Mouse (Mus musculus) hindbrain, embryonic 14.5 days (tissue): ENCODE data around the gene Tomm70a. TPM values are rescaled to one million over a fixed set of nuclear protein-coding genes. Genes with fewer than 3 reads are reported as not detected.

ENCODE experiments used
- ATAC-seq: fragments of 200-750 bp; cut with Nextera tagmentation; 2 replicates; pipeline ENCODE4 v1.8.0; 2017; ENCODE audit warnings: moderate number of reproducible peaks, mild to moderate bottlenecking, moderate TSS enrichment, moderate library complexity; ENCODE audit not compliant: low FRiP score
- DNase-seq: peaks from one replicate; pipeline ENCODE4 v3.0.0-alpha.2; 2015; ENCODE audit warnings: low spot score
- H3K27ac ChIP-seq: fragments of 300-500 bp; sonication (generic); 2 replicates; pipeline ENCODE4 v1.5.1; 2014; ENCODE audit warnings: mild to moderate bottlenecking, moderate library complexity
- H3K27me3 ChIP-seq: fragments of 300-500 bp; sonication (generic); 2 replicates; pipeline ENCODE4 v1.6.1; 2014; ENCODE audit warnings: mild to moderate bottlenecking, low read length, mixed read lengths; ENCODE audit not compliant: control insufficient read depth, insufficient read depth
- H3K36me3 ChIP-seq: fragments of 300-500 bp; sonication (generic); replicated peaks from 2 replicates; pipeline ENCODE4 v1.6.1; 2014; ENCODE audit not compliant: control insufficient read depth, insufficient read depth
- H3K4me1 ChIP-seq: fragments of 300-500 bp; sonication (generic); replicated peaks from 2 replicates; pipeline ENCODE4 v1.6.1; 2014; ENCODE audit warnings: antibody characterized with exemption, low read length, mixed read lengths; ENCODE audit not compliant: control insufficient read depth, insufficient read depth
- H3K4me2 ChIP-seq: fragments of 300-500 bp; sonication (generic); replicated peaks from 2 replicates; pipeline ENCODE4 v1.6.1; 2014; ENCODE audit warnings: mild to moderate bottlenecking, moderate library complexity
- H3K4me3 ChIP-seq: fragments of 300-500 bp; sonication (generic); replicated peaks from 2 replicates; pipeline ENCODE4 v1.5.1; 2014; ENCODE audit warnings: mild to moderate bottlenecking, low read length
- H3K9ac ChIP-seq: fragments of 300-500 bp; sonication (generic); 2 replicates; pipeline ENCODE4 v1.6.1; 2014
- H3K9me3 ChIP-seq: fragments of 300-500 bp; sonication (generic); 2 replicates; pipeline ENCODE4 v1.6.1; 2016; ENCODE audit warnings: low read length; ENCODE audit not compliant: control insufficient read depth
- WGBS: fragments of 180-500 bp; shearing (Covaris S2); extraction: QIAGEN DNeasy Blood & Tissue Kit; methylation state at CpG from one replicate; pipeline ENCODE4 v1.1.7; 2014; 5-methylcytosine and 5-hydroxymethylcytosine counted together
- polyA plus RNA-seq: library from polyadenylated mRNA; unstranded; fragments of >200 nt; fragmentation: Nextera tagmentation; extraction: Ambion mirVana; gene quantifications from 2 replicates; pipeline ENCODE4 v1.2.1, GENCODE M21; 2014

Tomm70a gene
- polyA plus RNA-seq, 1 experiment from 2014 or later: 87.9 TPM

DNA sequence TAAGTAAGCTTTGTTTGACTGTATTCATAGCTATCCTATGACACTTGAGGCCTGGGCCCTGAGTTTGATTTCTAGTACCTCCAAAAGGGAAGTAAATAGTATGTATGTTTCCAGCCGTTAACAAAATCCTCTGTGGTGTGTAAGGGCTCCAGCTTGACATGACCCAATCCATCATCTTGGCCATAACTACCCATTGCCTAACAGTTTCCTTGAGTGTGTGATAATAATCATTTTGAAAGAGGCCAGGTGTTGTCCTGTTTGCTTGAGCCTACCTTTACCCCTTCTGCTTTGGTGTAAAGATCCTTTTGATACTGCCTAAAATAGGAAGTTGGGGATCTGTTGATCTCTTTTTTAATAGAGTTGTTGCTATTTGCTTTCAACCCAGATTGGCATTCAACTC lies 10.8 kb downstream of the Tomm70a start:
- ATAC-seq (no peak), DNase-seq (no peak)
- H3K36me3 ChIP-seq: peaks cover 33% of the 10 kb centered on the region
- no peaks in the 10 kb centered on the region for H3K9me3 ChIP-seq
- no peak overlapping the region for H3K9ac ChIP-seq
- H3K4me3 ChIP-seq: no peak overlapping the region
- H3K4me1 ChIP-seq: no peaks in the 10 kb centered on the region; the same call in 1 of the 2 replicates
- no peak overlapping the region for H3K4me2 ChIP-seq
- no peaks in the 10 kb centered on the region for H3K27me3 ChIP-seq
- H3K27ac ChIP-seq: no peak overlapping the region
- WGBS: 86% methylated on average over 1 of the region's 1 CpGs

DNA sequence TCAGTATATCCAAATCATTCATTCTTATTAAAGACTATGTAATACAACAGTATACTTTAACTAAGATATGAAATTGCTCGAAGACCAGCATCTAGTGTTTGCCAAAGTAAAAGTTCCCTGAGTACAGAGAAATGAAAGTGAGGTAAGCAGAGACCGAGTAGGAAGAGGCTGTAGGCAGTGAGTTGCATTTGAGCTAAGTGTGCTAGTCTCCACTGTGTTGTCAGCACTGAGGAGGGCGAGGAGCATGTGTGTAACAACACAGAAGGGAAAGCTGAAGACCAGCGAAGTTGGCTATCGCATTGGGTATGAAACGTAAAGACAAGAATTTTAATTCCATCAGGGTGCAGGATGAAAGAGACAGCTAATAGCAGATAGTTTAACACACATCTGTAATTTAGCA lies 12.1 kb downstream of the Tomm70a start:
- Histone ChIP-seq H3K4me3 (no peak overlapping the region), H3K36me3 (peaks cover 45% of the 10 kb centered on the region), H3K4me2 (no peak overlapping the region), H3K9me3 (no peaks in the 10 kb centered on the region), H3K27ac (no peak overlapping the region), H3K9ac (no peak overlapping the region), H3K4me1 (no peaks in the 10 kb centered on the region; the same call in 1 of the 2 replicates), H3K27me3 (no peaks in the 10 kb centered on the region)
- no peak for DNase-seq
- ATAC-seq: no peak
- WGBS: 91% methylated on average over 6 of the region's 6 CpGs

DNA sequence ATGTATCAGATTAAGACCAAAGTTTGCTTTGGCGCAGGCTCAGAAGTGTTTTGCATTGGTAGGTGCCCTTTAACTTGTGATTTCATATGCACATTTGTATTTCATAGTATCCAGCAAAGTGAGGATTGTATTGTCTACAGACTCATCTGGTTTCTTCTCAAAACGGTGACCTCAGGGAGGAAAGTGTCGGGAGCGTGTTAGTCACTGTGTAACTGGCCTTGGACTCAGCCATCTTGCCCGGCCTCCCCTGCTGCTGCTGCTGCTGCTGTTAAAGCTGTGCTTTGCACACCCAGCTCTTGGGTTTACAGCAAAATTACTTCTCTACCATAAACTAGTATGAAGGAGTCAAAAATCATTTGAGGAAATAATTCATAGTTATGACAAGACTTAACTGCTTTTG lies 23.2 kb downstream of the Tomm70a start:
- no peak overlapping the region for H3K9ac ChIP-seq
- H3K4me3 ChIP-seq: no peak overlapping the region
- 96% methylated on average over 5 of the region's 5 CpGs for WGBS
- DNase-seq (no peak), ATAC-seq (no peak)
- no peaks in the 10 kb centered on the region for H3K27me3 ChIP-seq
- peaks cover 79% of the 10 kb centered on the region for H3K36me3 ChIP-seq
- H3K4me1 ChIP-seq: no peaks in the 10 kb centered on the region
- H3K4me2 ChIP-seq: no peak overlapping the region
- no peaks in the 10 kb centered on the region for H3K9me3 ChIP-seq
- no peak overlapping the region for H3K27ac ChIP-seq

DNA sequence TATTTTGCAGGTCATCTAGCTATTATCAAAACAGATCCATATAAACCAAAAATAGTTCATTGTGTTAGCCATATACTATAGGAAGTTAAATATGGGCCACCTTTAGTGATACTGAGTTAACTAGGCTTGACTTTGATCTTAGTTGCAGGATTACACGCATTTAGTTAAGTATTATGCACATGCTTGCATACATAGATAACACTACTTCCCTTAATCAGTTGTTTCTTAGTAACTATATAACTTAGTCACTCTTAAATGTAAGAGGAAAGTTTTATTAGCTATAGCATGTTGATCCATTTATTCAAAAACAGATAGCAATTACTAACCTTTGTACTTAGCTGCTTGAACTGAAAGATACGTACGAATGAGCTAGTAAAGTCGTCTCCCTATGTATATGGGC lies 29.9 kb downstream of the Tomm70a start:
- 96% methylated on average over 4 of the region's 4 CpGs for WGBS
- Histone ChIP-seq H3K9me3 (no peaks in the 10 kb centered on the region), H3K9ac (no peak overlapping the region), H3K36me3 (peaks cover 88% of the 10 kb centered on the region), H3K4me1 (no peaks in the 10 kb centered on the region), H3K4me2 (no peak overlapping the region), H3K27me3 (no peaks in the 10 kb centered on the region), H3K27ac (no peak overlapping the region), H3K4me3 (no peak overlapping the region)
- ATAC-seq (no peak), DNase-seq (no peak)

DNA sequence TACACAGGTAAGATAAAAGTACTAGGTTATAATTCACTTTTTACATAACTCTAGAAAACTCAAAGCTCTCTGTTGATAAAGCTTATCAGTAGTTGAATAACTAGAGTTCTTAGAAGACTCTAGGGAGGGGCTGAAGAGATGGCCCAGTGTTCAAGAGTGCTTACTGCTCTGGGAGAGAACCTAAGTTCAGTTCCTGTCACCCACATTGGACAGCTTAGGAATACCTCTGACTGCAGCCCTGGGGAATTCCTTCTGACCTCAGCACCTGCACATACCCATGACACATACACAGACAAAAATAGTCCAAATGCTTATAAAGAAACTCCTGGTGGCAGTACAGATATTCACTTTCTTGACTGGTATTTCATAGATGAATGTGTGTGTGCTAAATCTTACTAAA lies 34.4 kb downstream of the Tomm70a start:
- DNase-seq: no peak
- no peaks in the 10 kb centered on the region for H3K9me3 ChIP-seq
- peaks cover 82% of the 10 kb centered on the region for H3K36me3 ChIP-seq

DNA sequence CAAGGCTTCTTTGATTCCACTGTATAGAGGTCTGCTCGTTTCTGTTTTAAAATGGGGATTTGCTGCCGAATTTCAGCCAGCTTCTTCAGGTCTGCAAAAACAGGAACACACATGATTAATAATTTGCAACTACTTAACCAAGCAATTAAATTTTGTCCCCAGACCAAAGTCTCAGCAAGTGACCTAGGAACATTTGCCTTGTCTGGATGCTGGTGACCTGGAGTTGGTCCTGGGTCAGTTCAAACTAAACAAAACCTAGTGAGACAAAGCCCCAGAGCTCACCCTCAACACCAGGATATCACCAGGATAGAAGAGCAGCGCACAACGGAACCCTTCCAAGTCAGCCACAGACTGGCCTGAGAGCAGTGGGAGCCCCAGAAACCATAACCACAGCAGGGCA lies 35.6 kb downstream of the Tomm70a start:
- no peaks in the 10 kb centered on the region for H3K4me1 ChIP-seq
- H3K36me3 ChIP-seq: peaks cover 72% of the 10 kb centered on the region
- H3K4me2 ChIP-seq: no peak overlapping the region
- ATAC-seq (no peak), DNase-seq (no peak)
- WGBS: 91% methylated on average over 4 of the region's 4 CpGs
- H3K9ac ChIP-seq: no peak overlapping the region
- H3K27ac ChIP-seq: no peak overlapping the region
- no peaks in the 10 kb centered on the region for H3K9me3 ChIP-seq
- no peaks in the 10 kb centered on the region for H3K27me3 ChIP-seq
- no peak overlapping the region for H3K4me3 ChIP-seq

More for the DNA sequence above, 34.4 kb downstream of the Tomm70a start:
- Histone ChIP-seq H3K27me3 (no peaks in the 10 kb centered on the region), H3K9ac (no peak overlapping the region), H3K4me2 (no peak overlapping the region), H3K4me3 (no peak overlapping the region), H3K27ac (no peak overlapping the region), H3K4me1 (no peaks in the 10 kb centered on the region)
- no peak for ATAC-seq

DNA sequence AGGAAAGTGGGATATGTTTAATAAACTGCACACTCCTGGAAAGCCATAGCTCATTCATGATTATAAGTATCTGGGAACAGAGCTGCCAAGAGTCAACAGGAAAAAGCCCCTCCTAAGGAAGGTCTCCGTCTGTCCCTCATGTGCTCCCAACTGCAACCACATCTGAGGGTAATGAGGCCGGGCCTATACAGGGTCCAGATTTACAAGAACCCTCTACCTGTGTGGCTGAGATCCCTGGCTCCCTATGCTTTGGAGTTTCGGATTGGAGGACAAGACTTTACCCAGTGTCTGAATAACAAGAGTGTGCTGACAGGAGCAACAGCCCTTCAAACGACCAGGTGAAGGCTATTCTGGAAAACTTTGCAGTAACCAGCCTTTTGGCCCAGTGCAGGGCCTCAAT lies 36.2 kb downstream of the Tomm70a start:
- Histone ChIP-seq H3K9ac (no peak overlapping the region), H3K4me3 (no peak overlapping the region), H3K4me1 (no peaks in the 10 kb centered on the region), H3K36me3 (peaks cover 66% of the 10 kb centered on the region), H3K27me3 (no peaks in the 10 kb centered on the region), H3K9me3 (no peaks in the 10 kb centered on the region), H3K27ac (no peak overlapping the region), H3K4me2 (no peak overlapping the region)
- ATAC-seq (no peak), DNase-seq (no peak)
- 79% methylated on average over 4 of the region's 4 CpGs for WGBS

DNA sequence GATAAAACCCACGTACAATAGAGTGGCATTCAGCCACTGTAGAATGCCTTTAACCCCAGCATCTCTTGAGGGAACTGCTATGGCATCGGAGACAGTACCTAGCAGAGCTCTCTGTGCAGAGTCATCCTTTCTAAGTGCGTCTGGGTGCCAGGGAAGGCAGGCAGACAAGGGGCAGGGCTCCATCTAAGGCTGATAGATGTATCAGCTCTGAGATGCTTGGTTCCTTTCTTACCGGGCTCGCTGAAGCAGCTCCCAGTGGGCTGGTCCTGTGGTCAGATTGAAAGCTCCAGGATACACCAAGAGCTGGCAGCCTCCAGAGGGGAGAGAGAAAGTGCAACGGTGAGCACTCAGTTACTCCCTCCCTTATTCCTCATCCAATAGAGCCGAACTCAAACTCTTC lies 38.3 kb downstream of the Tomm70a start:
- Histone ChIP-seq H3K9ac (no peak overlapping the region), H3K27ac (no peak overlapping the region), H3K4me3 (no peak overlapping the region), H3K9me3 (no peaks in the 10 kb centered on the region), H3K4me2 (no peak overlapping the region), H3K27me3 (no peaks in the 10 kb centered on the region), H3K4me1 (no peaks in the 10 kb centered on the region), H3K36me3 (peaks cover 47% of the 10 kb centered on the region)
- WGBS: 74% methylated on average over 7 of the region's 7 CpGs
- DNase-seq (no peak), ATAC-seq (no peak)

DNA sequence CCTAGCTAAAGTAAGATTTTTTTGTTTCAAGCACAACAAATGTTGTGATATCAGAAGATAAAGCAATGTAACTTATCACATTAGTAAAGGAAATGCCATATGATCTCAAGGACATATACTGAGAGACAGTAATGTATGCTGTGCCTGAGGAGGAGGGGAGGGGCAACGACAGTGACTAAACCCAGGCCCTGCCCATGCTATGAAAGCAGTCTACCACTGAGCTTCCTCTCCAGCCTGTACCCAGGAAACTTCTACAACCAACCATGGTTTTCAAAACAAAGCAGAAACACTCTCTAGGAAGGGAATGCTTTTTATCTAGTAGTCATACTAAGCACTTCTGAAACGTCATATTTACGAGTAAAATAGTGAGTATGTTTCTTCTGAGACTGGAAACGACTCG lies 41.3 kb downstream of the Tomm70a start:
- ATAC-seq (no peak), DNase-seq (no peak)
- Histone ChIP-seq H3K9me3 (no peaks in the 10 kb centered on the region), H3K4me3 (no peak overlapping the region), H3K4me1 (no peaks in the 10 kb centered on the region), H3K9ac (no peak overlapping the region), H3K4me2 (no peak overlapping the region), H3K27ac (no peak overlapping the region), H3K27me3 (no peaks in the 10 kb centered on the region), H3K36me3 (peaks cover 22% of the 10 kb centered on the region)
- WGBS: 92% methylated on average over 5 of the region's 5 CpGs

DNA sequence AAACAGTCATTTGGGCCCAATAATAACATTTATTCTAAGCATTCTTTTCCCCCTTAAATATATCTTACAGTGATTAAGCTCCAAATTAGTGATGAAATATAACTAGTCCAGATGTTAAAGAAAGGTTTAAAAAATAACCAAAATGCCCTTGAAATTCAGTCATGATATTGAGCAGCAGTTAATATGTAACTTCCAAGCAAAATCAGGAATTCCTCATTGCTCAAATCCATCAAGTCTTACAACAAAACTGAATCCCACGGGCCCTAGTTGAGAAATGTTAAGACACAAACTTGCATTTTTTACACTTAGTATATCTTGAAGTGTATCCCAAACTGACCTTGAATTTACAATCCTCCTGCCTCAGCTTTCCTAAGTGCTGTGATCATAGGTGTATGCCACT lies 42.2 kb downstream of the Tomm70a start:
- no peak for ATAC-seq
- H3K4me1 ChIP-seq: no peaks in the 10 kb centered on the region

More for the DNA sequence above, 42.2 kb downstream of the Tomm70a start:
- Histone ChIP-seq H3K27ac (no peak overlapping the region), H3K4me2 (no peak overlapping the region), H3K4me3 (no peak overlapping the region), H3K36me3 (peaks cover 15% of the 10 kb centered on the region), H3K9ac (no peak overlapping the region), H3K9me3 (no peaks in the 10 kb centered on the region), H3K27me3 (no peaks in the 10 kb centered on the region)
- WGBS: 92% methylated on average over 1 of the region's 1 CpGs
- DNase-seq: no peak
